Mouse (Mus musculus) lung, embryonic 14.5 days (tissue): ENCODE results near the gene Fto. TPM values are rescaled to one million over a fixed set of nuclear protein-coding genes. Genes with fewer than 3 reads are reported as not detected.

ENCODE experiments used
- ATAC-seq: fragments of 200-750 bp; cut with Nextera tagmentation; 2 replicates; pipeline ENCODE4 v1.8.0; 2017; ENCODE audit warnings: mild to moderate bottlenecking, moderate TSS enrichment, moderate library complexity; ENCODE audit not compliant: insufficient read depth
- DNase-seq: peaks from one replicate; pipeline ENCODE4 v3.0.0-alpha.2; 2015
- H3K27ac ChIP-seq: fragments of 300-500 bp; sonication (generic); 2 replicates; pipeline ENCODE4 v1.5.1; 2014; ENCODE audit warnings: low read depth, mild to moderate bottlenecking, moderate library complexity
- H3K27me3 ChIP-seq: fragments of 300-500 bp; sonication (generic); 2 replicates; pipeline ENCODE4 v1.6.1; 2014; ENCODE audit warnings: low read length, control low read depth; ENCODE audit not compliant: insufficient read depth
- H3K36me3 ChIP-seq: fragments of 300-500 bp; sonication (generic); 2 replicates; pipeline ENCODE4 v1.6.1; 2014; ENCODE audit warnings: control low read depth; ENCODE audit not compliant: insufficient read depth
- H3K4me1 ChIP-seq: fragments of 300-500 bp; sonication (generic); 2 replicates; pipeline ENCODE4 v1.6.1; 2014; ENCODE audit warnings: antibody characterized with exemption, control low read depth; ENCODE audit not compliant: insufficient read depth
- H3K4me2 ChIP-seq: fragments of 300-500 bp; sonication (generic); 2 replicates; pipeline ENCODE4 v1.6.1; 2014; ENCODE audit warnings: mild to moderate bottlenecking
- H3K4me3 ChIP-seq: fragments of 300-500 bp; sonication (generic); 2 replicates; pipeline ENCODE4 v1.5.1; 2014; ENCODE audit warnings: low read depth, low read length
- H3K9ac ChIP-seq: fragments of 300-500 bp; sonication (generic); 2 replicates; pipeline ENCODE4 v1.6.1; 2014
- H3K9me3 ChIP-seq: fragments of 300-500 bp; sonication (generic); 2 replicates; pipeline ENCODE4 v1.6.1; 2016; ENCODE audit warnings: low read depth, low read length, control low read depth
- CTCF ChIP-seq: IDR thresholded peaks from 2 replicates; pipeline ENCODE4 v1.5.1; 2016; ENCODE audit warnings: antibody characterized with exemption, low read depth
- WGBS: fragments of 180-500 bp; shearing (Covaris S2); extraction: QIAGEN DNeasy Blood & Tissue Kit; methylation state at CpG from one replicate; pipeline ENCODE4 v1.1.7; 2014; 5-methylcytosine and 5-hydroxymethylcytosine counted together
- polyA plus RNA-seq: library from polyadenylated mRNA; unstranded; fragments of >200 nt; fragmentation: Nextera tagmentation; extraction: Ambion mirVana; gene quantifications from 2 replicates; pipeline ENCODE4 v1.2.1, GENCODE M21; 2014

The Fto gene
- polyA plus RNA-seq, 1 experiment from 2014 or later, result 104 TPM

GRCm38 (mm10) chr8:91558408-91558807 is 245.1 kb downstream of the Fto start:
- H3K27me3 ChIP-seq, result no peaks in the 10 kb centered on the region
- no peaks in the 10 kb centered on the region for H3K36me3 ChIP-seq
- no peak overlapping the region for H3K9ac ChIP-seq
- H3K4me1 ChIP-seq, result peaks cover 16% of the 10 kb centered on the region
- DNase-seq, result no peak
- WGBS, result 60% methylated on average over 6 of the region's 6 CpGs
- no peaks in the 10 kb centered on the region for H3K9me3 ChIP-seq
- ATAC-seq, result no peak
- H3K27ac ChIP-seq, result no peak overlapping the region
- no peak overlapping the region for H3K4me3 ChIP-seq
- H3K4me2 ChIP-seq, result no peak overlapping the region
- TF ChIP-seq CTCF, result no peak

- 35% methylated on average over 6 of the region's 6 CpGs for WGBS
- Histone ChIP-seq H3K4me2 (0 out of 2 replicates have a peak overlapping the region, but pooled peaks have one; percentile 4), H3K4me3 (no peak overlapping the region), H3K27ac (peak overlapping the region; percentile 28; the same call in 1 of the 2 replicates), H3K27me3 (no peaks in the 10 kb centered on the region), H3K9ac (no peak overlapping the region), H3K4me1 (peaks cover 21% of the 10 kb centered on the region), H3K9me3 (no peaks in the 10 kb centered on the region), H3K36me3 (no peaks in the 10 kb centered on the region)
- DNase-seq, result peak; percentile 83
- no peak for TF ChIP-seq CTCF
- ATAC-seq, result peak; percentile 81
Observed at GRCm38 (mm10) chr8:91560017-91560591, 246.8 kb downstream of the Fto start.

GRCm38 (mm10) chr8:91561241-91561640 is 247.9 kb downstream of the Fto start:
- TF ChIP-seq CTCF, result no peak
- ATAC-seq (no peak), DNase-seq (no peak)
- no peaks in the 10 kb centered on the region for H3K9me3 ChIP-seq
- H3K4me2 ChIP-seq, result no peak overlapping the region
- H3K27me3 ChIP-seq, result no peaks in the 10 kb centered on the region
- no peaks in the 10 kb centered on the region for H3K36me3 ChIP-seq
- no peak overlapping the region for H3K4me3 ChIP-seq
- WGBS, result 84% methylated on average over 4 of the region's 4 CpGs
- H3K27ac ChIP-seq, result no peak overlapping the region
- no peak overlapping the region for H3K9ac ChIP-seq
- H3K4me1 ChIP-seq, result peaks cover 32% of the 10 kb centered on the region

- Histone ChIP-seq H3K4me3 (no peak overlapping the region), H3K4me1 (peaks cover 33% of the 10 kb centered on the region), H3K27me3 (no peaks in the 10 kb centered on the region), H3K4me2 (no peak overlapping the region), H3K9ac (no peak overlapping the region), H3K27ac (no peak overlapping the region), H3K9me3 (no peaks in the 10 kb centered on the region), H3K36me3 (no peaks in the 10 kb centered on the region)
- no peak for TF ChIP-seq CTCF
- 66% methylated on average over 7 of the region's 7 CpGs for WGBS
- DNase-seq (no peak), ATAC-seq (no peak)
Observed at GRCm38 (mm10) chr8:91562600-91562999, 249.3 kb downstream of the Fto start.

DNA sequence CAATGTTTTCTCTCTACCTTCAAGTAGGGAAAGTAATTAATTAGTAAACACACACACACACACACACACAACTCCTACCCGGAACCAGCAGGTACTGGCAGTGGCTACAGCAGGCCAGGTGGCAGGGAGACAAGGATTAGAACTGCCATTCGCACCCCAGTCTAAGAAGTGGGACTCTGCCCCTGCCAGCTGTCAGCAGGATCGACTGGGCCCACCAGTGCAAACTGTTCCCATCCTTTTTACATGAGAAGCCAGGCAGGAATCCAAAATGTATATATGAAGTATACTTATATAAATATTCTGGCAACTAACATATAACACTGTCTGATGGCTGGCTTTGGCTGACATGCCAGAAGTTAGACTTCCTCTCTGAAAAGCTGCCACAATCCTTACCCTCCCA is 250.0 kb downstream of the Fto start:
- WGBS, result 30% methylated on average over 3 of the region's 3 CpGs

GRCm38 (mm10) chr8:91565869-91566502 is 252.7 kb downstream of the Fto start:
- Histone ChIP-seq H3K9me3 (no peaks in the 10 kb centered on the region), H3K9ac (no peak overlapping the region), H3K4me1 (peaks cover 30% of the 10 kb centered on the region), H3K4me2 (no peak overlapping the region; the same call in 1 of the 2 replicates), H3K36me3 (no peaks in the 10 kb centered on the region), H3K27me3 (no peaks in the 10 kb centered on the region), H3K27ac (no peak overlapping the region), H3K4me3 (no peak overlapping the region)
- DNase-seq, result peak; percentile 67
- no peak for ATAC-seq
- no peak for TF ChIP-seq CTCF
- 26% methylated on average over 12 of the region's 12 CpGs for WGBS

More for the DNA sequence above, 250.0 kb downstream of the Fto start:
- Histone ChIP-seq H3K9me3 (no peaks in the 10 kb centered on the region), H3K4me3 (no peak overlapping the region), H3K9ac (no peak overlapping the region), H3K4me1 (peaks cover 33% of the 10 kb centered on the region), H3K36me3 (no peaks in the 10 kb centered on the region), H3K27ac (peak overlapping the region; percentile 40; the same call in 1 of the 2 replicates), H3K4me2 (no peak overlapping the region), H3K27me3 (no peaks in the 10 kb centered on the region)
- DNase-seq, result peak; percentile 83
- no peak for TF ChIP-seq CTCF
- peak; percentile 23; the same call in 1 of the 2 replicates for ATAC-seq

DNA sequence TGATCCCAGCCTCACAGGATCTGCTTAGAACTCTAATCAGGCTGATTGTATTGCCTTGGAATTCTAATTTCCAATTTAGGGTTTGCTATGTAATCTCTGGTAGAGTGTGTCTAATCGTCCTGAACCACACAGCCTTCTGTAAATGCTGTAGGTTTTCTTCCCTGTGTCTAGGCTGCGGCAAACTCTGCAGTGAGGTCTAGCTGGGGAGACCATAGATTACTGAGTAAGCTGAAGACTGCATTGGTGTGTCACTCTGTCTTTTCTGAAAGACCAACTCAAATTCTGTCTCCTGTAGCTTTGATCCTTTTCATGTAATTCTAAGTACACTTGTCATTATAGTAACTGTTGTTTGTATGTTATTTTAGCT is 253.2 kb downstream of the Fto start:
- H3K4me2 ChIP-seq, result no peak overlapping the region
- H3K36me3 ChIP-seq, result no peaks in the 10 kb centered on the region
- TF ChIP-seq CTCF, result no peak
- 62% methylated on average over 2 of the region's 2 CpGs for WGBS
- H3K27ac ChIP-seq, result no peak overlapping the region
- ATAC-seq (no peak), DNase-seq (no peak)
- no peak overlapping the region for H3K9ac ChIP-seq
- no peaks in the 10 kb centered on the region for H3K9me3 ChIP-seq
- peaks cover 30% of the 10 kb centered on the region for H3K4me1 ChIP-seq
- H3K27me3 ChIP-seq, result no peaks in the 10 kb centered on the region
- H3K4me3 ChIP-seq, result no peak overlapping the region
